Mouse (Mus musculus) MEL-GATA-1-ER (cell line): ENCODE measurements around the gene Mrpl52.

Source experiments
- DNase-seq: peaks from one replicate; pipeline ENCODE4 v3.0.0-alpha.2; 2012; ENCODE audit warnings: low read depth; ENCODE audit errors: extremely low read depth

Mrpl52 gene

GRCm38 (mm10) chr14:54412000-54412576, 14.6 kb upstream of the Mrpl52 start:
- no peak for DNase-seq

GRCm38 (mm10) chr14:54412629-54413170, 14.0 kb upstream of the Mrpl52 start:
- no peak for DNase-seq

GRCm38 (mm10) chr14:54413877-54414700, 12.6 kb upstream of the Mrpl52 start:
- no peak for DNase-seq

- DNase-seq, result no peak
Measured at GRCm38 (mm10) chr14:54415241-54416020, 11.3 kb upstream of the Mrpl52 start.

GRCm38 (mm10) chr14:54416229-54416775, 10.4 kb upstream of the Mrpl52 start:
- DNase-seq, result no peak

- peak; percentile 46 for DNase-seq
Measured at GRCm38 (mm10) chr14:54416830-54417229, 9.9 kb upstream of the Mrpl52 start.

GRCm38 (mm10) chr14:54417623-54418081, 9.1 kb upstream of the Mrpl52 start, which contains the start of gene Slc7a7:
Slc7a7 (minus strand) TSS chr14:54417780.
- peak; percentile 88 for DNase-seq

GRCm38 (mm10) chr14:54421014-54421413, 5.7 kb upstream of the Mrpl52 start:
- DNase-seq, result no peak

GRCm38 (mm10) chr14:54423406-54423805, 3.3 kb upstream of the Mrpl52 start:
- peak; percentile 60 for DNase-seq

GRCm38 (mm10) chr14:54424634-54425033, 2.1 kb upstream of the Mrpl52 start:
- DNase-seq, result peak; percentile 74

GRCm38 (mm10) chr14:54425540-54425939, 1.2 kb upstream of the Mrpl52 start:
- DNase-seq, result peak; percentile 21

- peak; percentile 89 for DNase-seq
Measured at GRCm38 (mm10) chr14:54426003-54426688, 563 bp upstream of the Mrpl52 start.

GRCm38 (mm10) chr14:54427696-54428095, 987 bp downstream of the Mrpl52 start:
- no peak for DNase-seq

- no peak for DNase-seq
Measured at GRCm38 (mm10) chr14:54428421-54428820, 1.7 kb downstream of the Mrpl52 start.

GRCm38 (mm10) chr14:54429332-54430093, 2.8 kb downstream of the Mrpl52 start:
- DNase-seq, result no peak

- DNase-seq, result no peak
Measured at GRCm38 (mm10) chr14:54430406-54431145, 3.9 kb downstream of the Mrpl52 start.

- DNase-seq, result no peak
Measured at GRCm38 (mm10) chr14:54431334-54432077, 4.8 kb downstream of the Mrpl52 start, which contains the start of gene Mmp14. Mmp14 (plus strand) TSS chr14:54431612.

GRCm38 (mm10) chr14:54432078-54432836, 5.5 kb downstream of the Mrpl52 start:
- DNase-seq, result no peak
